Comparison of ENCODE assay signal across 8 mouse cellular contexts in genomic region chr5:143254487-143255130, GRCm38 (mm10). TPM values are rescaled to one million over a fixed set of nuclear protein-coding genes. Genes with fewer than 3 reads are reported as not detected.
A peak's percentile ranks its signal among the peaks of the same experiment; 100 is the strongest.
DNase-seq lines count a peak whose midpoint lies in the region; ATAC-seq and TF ChIP-seq lines count a peak whose summit lies in the region.

No protein-coding gene starts in this region.

- no peaks in the 10 kb centered on the region for H3K9me3 ChIP-seq in heart, postnatal 0 days (replicated peaks; ENCODE audit: control insufficient read depth, low read length)
- H3K9me3 ChIP-seq in embryonic facial prominence, embryonic 14.5 days (ENCODE audit: control insufficient read depth, low read length), result no peaks in the 10 kb centered on the region
- H3K9me3 ChIP-seq in limb, embryonic 15.5 days, result no peaks in the 10 kb centered on the region

- no peak for TF ChIP-seq CTCF in heart, postnatal 0 days (IDR thresholded peaks at IDR 0.05; ENCODE audit: low read depth)

- no peak for DNase-seq in heart, postnatal 0 days (ENCODE audit: low spot score)
- no peak for DNase-seq in heart, postnatal 14 days
- DNase-seq in R1 (ENCODE audit: low read depth, low spot score), result peak; percentile 59
- no peak for DNase-seq in embryonic facial prominence, embryonic 14.5 days (ENCODE audit: low spot score)
- no peak for DNase-seq in ovary, postnatal 10 days (ENCODE audit: low spot score)
- no peak for DNase-seq in left cerebral cortex, postnatal 25 days (ENCODE audit: low spot score in 2 of 2)

- TF ChIP-seq EP300 in heart, postnatal 0 days (IDR thresholded peaks at IDR 0.05; ENCODE audit: low read depth), result no peak

- ATAC-seq in heart, postnatal 0 days (ENCODE audit: insufficient read depth, low read depth), result no peak
- no peak for ATAC-seq in embryonic facial prominence, embryonic 14.5 days (ENCODE audit: low read depth)
- no peak for ATAC-seq in limb, embryonic 15.5 days (ENCODE audit: insufficient number of reproducible peaks, low FRiP score, low TSS enrichment, low read depth)
- ATAC-seq in megakaryocyte progenitor cell, adult 5-6 weeks (replicated peaks; ENCODE audit: poor library complexity), result no peak

- H3K27ac ChIP-seq in heart, postnatal 0 days (ENCODE audit: low read depth), result no peak overlapping the region
- H3K27ac ChIP-seq in embryonic facial prominence, embryonic 14.5 days (replicated peaks; ENCODE audit: low read depth, low read length), result no peak overlapping the region
- H3K27ac ChIP-seq in limb, embryonic 15.5 days, result no peak overlapping the region

- 39% methylated on average over 65 of the region's 66 CpGs for WGBS in heart, postnatal 0 days
- 16% methylated on average over 59 of the region's 66 CpGs for WGBS in embryonic facial prominence, embryonic 14.5 days
- WGBS in limb, embryonic 15.5 days, result 25% methylated on average over 66 of the region's 66 CpGs

- H3K4me2 ChIP-seq in heart, postnatal 0 days (ENCODE audit: low read depth, low read length), result peak overlapping the region; percentile 79; the same call in 1 of the 2 replicates
- H3K4me2 ChIP-seq in embryonic facial prominence, embryonic 14.5 days (ENCODE audit: low read depth, low read length), result peak overlapping the region; percentile 79; the same call in 1 of the 2 replicates
- H3K4me2 ChIP-seq in limb, embryonic 15.5 days, result peak overlapping the region; percentile 73; the same call in 1 of the 2 replicates

- peaks cover 20% of the 10 kb centered on the region for H3K36me3 ChIP-seq in heart, postnatal 0 days (replicated peaks; ENCODE audit: control insufficient read depth, insufficient read depth, low read length)
- H3K36me3 ChIP-seq in embryonic facial prominence, embryonic 14.5 days (ENCODE audit: control insufficient read depth, insufficient read depth, low read length), result peaks cover 75% of the 10 kb centered on the region
- peaks cover 47% of the 10 kb centered on the region for H3K36me3 ChIP-seq in limb, embryonic 15.5 days

- intact Hi-C loops in heart, postnatal 14 days (cut with DNase I), result no loop called here
- intact Hi-C loops in left cerebral cortex, postnatal 25 days (cut with DNase I), result loop anchor here (5.0 kb wide), 1 partner anchor 43 kb away; no protein-coding TSS in a partner anchor

- H3K9ac ChIP-seq in heart, postnatal 0 days (replicated peaks; ENCODE audit: low read depth, low read length), result no peak overlapping the region
- H3K9ac ChIP-seq in embryonic facial prominence, embryonic 14.5 days (ENCODE audit: low read depth, low read length), result no peak overlapping the region
- H3K9ac ChIP-seq in limb, embryonic 15.5 days, result no peak overlapping the region

- peaks cover 56% of the 10 kb centered on the region for H3K27me3 ChIP-seq in heart, postnatal 0 days (ENCODE audit: control insufficient read depth, insufficient read depth, low read length)
- peaks cover 68% of the 10 kb centered on the region for H3K27me3 ChIP-seq in embryonic facial prominence, embryonic 14.5 days (replicated peaks; ENCODE audit: control insufficient read depth, insufficient read depth, low read length)
- peaks cover 78% of the 10 kb centered on the region for H3K27me3 ChIP-seq in limb, embryonic 15.5 days

- peak overlapping the region; percentile 51 for H3K4me3 ChIP-seq in heart, postnatal 0 days (ENCODE audit: low read depth, low read length)
- peak overlapping the region; percentile 42 for H3K4me3 ChIP-seq in embryonic facial prominence, embryonic 14.5 days (ENCODE audit: low read depth, low read length)
- peak overlapping the region; percentile 13 for H3K4me3 ChIP-seq in limb, embryonic 15.5 days

- H3K4me1 ChIP-seq in heart, postnatal 0 days (ENCODE audit: control insufficient read depth, insufficient read depth), result 0 out of 2 replicates have a peak, but pooled peaks cover 8% of the 10 kb centered on the region
- H3K4me1 ChIP-seq in embryonic facial prominence, embryonic 14.5 days (ENCODE audit: control insufficient read depth, insufficient read depth, low read length), result peaks cover 5% of the 10 kb centered on the region; the same call in 1 of the 2 replicates
- H3K4me1 ChIP-seq in limb, embryonic 15.5 days, result peaks cover 21% of the 10 kb centered on the region

RNA-seq across cellular contexts. Expression of gene Zfp316, which starts 15.2 kb away (rescaled TPM):
- total RNA-seq in heart, postnatal 0 days (2014; rRNA removed; ENCODE audit: low replicate concordance), result 7.0 and 8.2 TPM in 2 replicates
- polyA plus RNA-seq in heart, postnatal 0 days (2015; fragmentation: Nextera tagmentation; extraction: Ambion mirVana), result 1.2 and 1.3 TPM in 2 replicates
- 1 to 10 TPM; 4.0 to 5.5 TPM for total RNA-seq in heart, postnatal 14 days (2021)
- polyA plus RNA-seq in embryonic facial prominence, embryonic 14.5 days (2014; fragmentation: Nextera tagmentation; extraction: Ambion mirVana), result 1.4 and 2.1 TPM in 2 replicates
- 3.1 and 3.6 TPM in 2 replicates for polyA plus RNA-seq in limb, embryonic 15.5 days (2015; fragmentation: Nextera tagmentation; extraction: Ambion mirVana)
- 0.44 and 0.59 TPM in 2 replicates for total RNA-seq in megakaryocyte progenitor cell, adult 5-6 weeks (2015)
- total RNA-seq in megakaryocyte progenitor cell, adult 5-6 weeks (2017), result 1.8 and 3.7 TPM in 2 replicates
- total RNA-seq in left cerebral cortex, postnatal 25 days (2021), result 10 to 100 TPM; 18.6 to 20.1 TPM

RNA-seq across cellular contexts. Expression of gene Zfp12, which starts 19.6 kb away (rescaled TPM):
- total RNA-seq in heart, postnatal 0 days (2014; rRNA removed; ENCODE audit: low replicate concordance), result 7.8 and 12.1 TPM in 2 replicates
- polyA plus RNA-seq in heart, postnatal 0 days (2015; fragmentation: Nextera tagmentation; extraction: Ambion mirVana), result 3.6 and 4.0 TPM in 2 replicates
- 10 to 100 TPM; 11.3 to 11.8 TPM for total RNA-seq in heart, postnatal 14 days (2021)
- polyA plus RNA-seq in embryonic facial prominence, embryonic 14.5 days (2014; fragmentation: Nextera tagmentation; extraction: Ambion mirVana), result 16.1 and 16.6 TPM in 2 replicates
- 14.8 and 17.0 TPM in 2 replicates for polyA plus RNA-seq in limb, embryonic 15.5 days (2015; fragmentation: Nextera tagmentation; extraction: Ambion mirVana)
- 4.5 and 5.2 TPM in 2 replicates for total RNA-seq in megakaryocyte progenitor cell, adult 5-6 weeks (2015)
- total RNA-seq in megakaryocyte progenitor cell, adult 5-6 weeks (2017), result 11.1 and 12.0 TPM in 2 replicates
- total RNA-seq in left cerebral cortex, postnatal 25 days (2021), result 10 to 100 TPM; 28.4 to 30.8 TPM

RNA-seq across cellular contexts. Expression of gene Spdye4a, which starts 27.9 kb away (rescaled TPM):
- not detected in 2 replicates for total RNA-seq in heart, postnatal 0 days (2014; rRNA removed; ENCODE audit: low replicate concordance)
- not detected in 2 replicates for polyA plus RNA-seq in heart, postnatal 0 days (2015; fragmentation: Nextera tagmentation; extraction: Ambion mirVana)
- not detected for total RNA-seq in heart, postnatal 14 days (2021)
- not detected in 2 replicates for polyA plus RNA-seq in embryonic facial prominence, embryonic 14.5 days (2014; fragmentation: Nextera tagmentation; extraction: Ambion mirVana)
- polyA plus RNA-seq in limb, embryonic 15.5 days (2015; fragmentation: Nextera tagmentation; extraction: Ambion mirVana), result not detected in 2 replicates
- not detected in 2 replicates for total RNA-seq in megakaryocyte progenitor cell, adult 5-6 weeks (2015)
- not detected in 2 replicates for total RNA-seq in megakaryocyte progenitor cell, adult 5-6 weeks (2017)
- total RNA-seq in left cerebral cortex, postnatal 25 days (2021), result not detected

RNA-seq across cellular contexts. Expression of gene Zfp853, which starts 38.8 kb away (rescaled TPM):
- total RNA-seq in heart, postnatal 0 days (2014; rRNA removed; ENCODE audit: low replicate concordance), result 3.3 TPM in 1 of 2 replicates, not detected in the other
- 0.04 TPM in 1 of 2 replicates, not detected in the other for polyA plus RNA-seq in heart, postnatal 0 days (2015; fragmentation: Nextera tagmentation; extraction: Ambion mirVana)
- total RNA-seq in heart, postnatal 14 days (2021), result under 1 TPM; 0.32 to 0.38 TPM
- 0.17 and 0.46 TPM in 2 replicates for polyA plus RNA-seq in embryonic facial prominence, embryonic 14.5 days (2014; fragmentation: Nextera tagmentation; extraction: Ambion mirVana)
- polyA plus RNA-seq in limb, embryonic 15.5 days (2015; fragmentation: Nextera tagmentation; extraction: Ambion mirVana), result 0.10 and 0.18 TPM in 2 replicates
- not detected in 2 replicates for total RNA-seq in megakaryocyte progenitor cell, adult 5-6 weeks (2015)
- not detected in 2 replicates for total RNA-seq in megakaryocyte progenitor cell, adult 5-6 weeks (2017)
- 1 to 10 TPM; 6.7 to 7.6 TPM for total RNA-seq in left cerebral cortex, postnatal 25 days (2021)
